ENCODE assay signal across 23 mouse cellular contexts in genomic region chr1:180990671-180991070, GRCm38 (mm10). TPM values are rescaled to one million over a fixed set of nuclear protein-coding genes. Genes with fewer than 3 reads are reported as not detected.
"Had no signal": no experiment of that assay in that cellular context is flagged by ENCODE, and none has a peak within 500 bp of the region (broad histone marks: within the 10 kb centered on the region; RNA-seq: fewer than 3 reads in every experiment).

No protein-coding gene starts in this region.

- H3K4me1 ChIP-seq: embryonic facial prominence, embryonic 12.5 days; embryonic facial prominence, embryonic 13.5 days; forebrain, embryonic 12.5 days; forebrain, embryonic 13.5 days; forebrain, embryonic 15.5 days; heart, embryonic 10.5 days had no signal

- H3K36me3 ChIP-seq: embryonic facial prominence, embryonic 10.5 days; embryonic facial prominence, embryonic 12.5 days; embryonic facial prominence, embryonic 13.5 days; embryonic facial prominence, embryonic 15.5 days; forebrain, embryonic 10.5 days; forebrain, embryonic 12.5 days; forebrain, embryonic 15.5 days; heart, embryonic 10.5 days had no signal

- DNase-seq: cerebellum, postnatal 25 days; cerebellum, postnatal 36 days; embryo, embryonic 11 days; forebrain, postnatal 0 days; gastrocnemius, adult 2 months; gastrocnemius, postnatal 10 days; gastrocnemius, postnatal 14 days; gastrocnemius, postnatal 25 days; gastrocnemius, postnatal 36 days; heart, adult 11 months; heart, adult 18-20 months; heart, adult 2 months had no signal

- H3K9ac ChIP-seq: embryonic facial prominence, embryonic 12.5 days; embryonic facial prominence, embryonic 13.5 days; embryonic facial prominence, embryonic 15.5 days; forebrain, embryonic 12.5 days; forebrain, embryonic 13.5 days; forebrain, embryonic 15.5 days; forebrain, postnatal 0 days had no signal

- H3K4me3 ChIP-seq: embryonic facial prominence, embryonic 10.5 days; embryonic facial prominence, embryonic 12.5 days; embryonic facial prominence, embryonic 13.5 days; embryonic facial prominence, embryonic 15.5 days; erythroblast, embryonic 14.5 days; forebrain, embryonic 10.5 days; forebrain, embryonic 12.5 days; forebrain, embryonic 13.5 days; forebrain, embryonic 15.5 days; gastrocnemius, adult 2 months; heart, adult 2 months; heart, embryonic 10.5 days had no signal

- H3K27me3 ChIP-seq: embryonic facial prominence, embryonic 12.5 days; embryonic facial prominence, embryonic 13.5 days; embryonic facial prominence, embryonic 15.5 days; forebrain, embryonic 13.5 days; forebrain, embryonic 15.5 days had no signal

- H3K27ac ChIP-seq: embryonic facial prominence, embryonic 10.5 days; embryonic facial prominence, embryonic 12.5 days; embryonic facial prominence, embryonic 13.5 days; embryonic facial prominence, embryonic 15.5 days; forebrain, embryonic 10.5 days; forebrain, embryonic 12.5 days; forebrain, embryonic 13.5 days; forebrain, embryonic 15.5 days; gastrocnemius, adult 2 months; heart, adult 2 months; heart, embryonic 10.5 days had no signal

RNA-seq across cellular contexts. Expression of gene Ephx1, which starts 30.0 kb away (rescaled TPM):
- polyA plus RNA-seq: erythroblast, embryonic 14.5 days had no signal

RNA-seq across cellular contexts. Expression of gene Lefty1, which starts 55.8 kb away (rescaled TPM):
- total RNA-seq: forebrain, postnatal 0 days; granulocyte monocyte progenitor cell, adult 5-6 weeks had no signal
- polyA plus RNA-seq: forebrain, embryonic 13.5 days had no signal
